Mouse (Mus musculus): ENCODE data around the gene Atg9b.

The Atg9b gene

GRCm38 (mm10) chr5:24380499-24380898 lies 11.4 kb downstream of the Atg9b start:
- no peak for DNase-seq (ENCODE audit: low spot score)

- DNase-seq (ENCODE audit: low spot score): no peak
Observed at GRCm38 (mm10) chr5:24379501-24379900, 12.4 kb downstream of the Atg9b start.

- DNase-seq (ENCODE audit: low spot score): no peak
Observed at GRCm38 (mm10) chr5:24378700-24379099, 13.2 kb downstream of the Atg9b start.

GRCm38 (mm10) chr5:24374666-24375328 lies 17.1 kb downstream of the Atg9b start:
- no peak for DNase-seq (ENCODE audit: low spot score)

- DNase-seq (ENCODE audit: low spot score): no peak
Observed at GRCm38 (mm10) chr5:24374216-24374615, 17.7 kb downstream of the Atg9b start.

GRCm38 (mm10) chr5:24373807-24374206 lies 18.1 kb downstream of the Atg9b start:
- no peak for DNase-seq (ENCODE audit: low spot score)

GRCm38 (mm10) chr5:24369767-24370166 lies 22.2 kb downstream of the Atg9b start:
- no peak for DNase-seq (ENCODE audit: low spot score)

GRCm38 (mm10) chr5:24366426-24366825 lies 25.5 kb downstream of the Atg9b start:
- DNase-seq (ENCODE audit: low spot score): no peak

- DNase-seq (ENCODE audit: low spot score): no peak
Observed at GRCm38 (mm10) chr5:24365528-24365927, 26.4 kb downstream of the Atg9b start.

GRCm38 (mm10) chr5:24364963-24365362 lies 27.0 kb downstream of the Atg9b start:
- no peak for DNase-seq (ENCODE audit: low spot score)

GRCm38 (mm10) chr5:24364508-24364907 lies 27.4 kb downstream of the Atg9b start, which contains the start of gene Nos3:
TSS of gene Nos3 (plus strand) at chr5:24364810.
- no peak for DNase-seq (ENCODE audit: low spot score)

- no peak for DNase-seq (ENCODE audit: low spot score)
Observed at GRCm38 (mm10) chr5:24364061-24364460, 27.9 kb downstream of the Atg9b start.

- DNase-seq (ENCODE audit: low spot score): no peak
Observed at GRCm38 (mm10) chr5:24363467-24363866, 28.5 kb downstream of the Atg9b start.

- peak; percentile 89 for DNase-seq (ENCODE audit: low spot score)
Observed at GRCm38 (mm10) chr5:24360792-24361454, 31.0 kb downstream of the Atg9b start.

- DNase-seq (ENCODE audit: low spot score): peak; percentile 96
Observed at GRCm38 (mm10) chr5:24357461-24357860, 34.5 kb downstream of the Atg9b start.

GRCm38 (mm10) chr5:24356764-24357163 lies 35.2 kb downstream of the Atg9b start:
- no peak for DNase-seq (ENCODE audit: low spot score)

GRCm38 (mm10) chr5:24353327-24353726 lies 38.6 kb downstream of the Atg9b start:
- DNase-seq (ENCODE audit: low spot score): no peak

- DNase-seq (ENCODE audit: low spot score): peak; percentile 84
Observed at GRCm38 (mm10) chr5:24352251-24352859, 39.6 kb downstream of the Atg9b start.

GRCm38 (mm10) chr5:24351701-24352171 lies 40.2 kb downstream of the Atg9b start:
- peak; percentile 86 for DNase-seq (ENCODE audit: low spot score)

GRCm38 (mm10) chr5:24351278-24351677 lies 40.7 kb downstream of the Atg9b start, which contains the start of gene Kcnh2:
TSS of gene Kcnh2 (minus strand) at chr5:24351604.
- no peak for DNase-seq (ENCODE audit: low spot score)

GRCm38 (mm10) chr5:24350531-24351250 lies 41.3 kb downstream of the Atg9b start:
- no peak for DNase-seq (ENCODE audit: low spot score)

- no peak for DNase-seq (ENCODE audit: low spot score)
Observed at GRCm38 (mm10) chr5:24350073-24350472, 41.9 kb downstream of the Atg9b start.
